Mouse (Mus musculus): ENCODE results near the gene Trim7.
"Not testable (repeated sequence)": the region's sequence is repeated elsewhere in the genome, so short reads cannot be mapped to it uniquely, and the experiment has no call there.

Gene Trim7

GRCm38 (mm10) chr11:48825979-48826751, at the start of gene Trim7, which contains the start of gene Gm12184:
Trim7 (plus strand) TSS chr11:48826140.
Gm12184 (minus strand) TSS chr11:48826655.
- DNase-seq (ENCODE audit: low spot score in 2 of 2), result peak in 1 of 2 experiments; percentile 23

GRCm38 (mm10) chr11:48776664-48777063, 49.3 kb upstream of the Trim7 start:
- DNase-seq (ENCODE audit: low spot score in 2 of 2), result peak; percentile 50 to 62

- no peak for DNase-seq (ENCODE audit: low spot score in 2 of 2)
These were observed 48.6 kb upstream of the Trim7 start for GRCm38 (mm10) chr11:48777303-48777702.

GRCm38 (mm10) chr11:48779450-48779849, 46.5 kb upstream of the Trim7 start:
- DNase-seq (ENCODE audit: low spot score in 2 of 2), result peak; percentile 33 to 47

- no peak for DNase-seq (ENCODE audit: low spot score in 2 of 2)
These were observed 43.7 kb upstream of the Trim7 start for GRCm38 (mm10) chr11:48782243-48782642.

- peak; percentile 86 to 89 for DNase-seq (ENCODE audit: low spot score in 2 of 2)
These were observed 38.3 kb upstream of the Trim7 start for GRCm38 (mm10) chr11:48787455-48788211.

GRCm38 (mm10) chr11:48788311-48789089, 37.4 kb upstream of the Trim7 start:
- DNase-seq (ENCODE audit: low spot score in 2 of 2), result peak; percentile 72 to 82

- no peak for DNase-seq (ENCODE audit: low spot score in 2 of 2)
These were observed 36.7 kb upstream of the Trim7 start for GRCm38 (mm10) chr11:48789215-48789614.

GRCm38 (mm10) chr11:48789973-48790823, 35.7 kb upstream of the Trim7 start:
- peak; percentile 70 to 81 for DNase-seq (ENCODE audit: low spot score in 2 of 2)

GRCm38 (mm10) chr11:48790946-48791345, 35.0 kb upstream of the Trim7 start:
- no peak for DNase-seq (ENCODE audit: low spot score in 2 of 2)

- DNase-seq (ENCODE audit: low spot score in 2 of 2), result not testable (repeated sequence)
These were observed 34.0 kb upstream of the Trim7 start for GRCm38 (mm10) chr11:48791894-48792293.

- no peak for DNase-seq (ENCODE audit: low spot score in 2 of 2)
These were observed 32.8 kb upstream of the Trim7 start for GRCm38 (mm10) chr11:48793184-48793583.

- peak in 1 of 2 experiments; percentile 48 for DNase-seq (ENCODE audit: low spot score in 2 of 2)
These were observed 30.7 kb upstream of the Trim7 start for GRCm38 (mm10) chr11:48795221-48795620.

- DNase-seq (ENCODE audit: low spot score in 2 of 2), result no peak
These were observed 29.6 kb upstream of the Trim7 start for GRCm38 (mm10) chr11:48796290-48796689.

GRCm38 (mm10) chr11:48797287-48797686, 28.7 kb upstream of the Trim7 start:
- no peak for DNase-seq (ENCODE audit: low spot score in 2 of 2)

GRCm38 (mm10) chr11:48798308-48798707, 27.6 kb upstream of the Trim7 start:
- no peak for DNase-seq (ENCODE audit: low spot score in 2 of 2)

GRCm38 (mm10) chr11:48798984-48799920, 26.7 kb upstream of the Trim7 start:
- DNase-seq (ENCODE audit: low spot score in 2 of 2), result no peak

GRCm38 (mm10) chr11:48799921-48800701, 25.8 kb upstream of the Trim7 start, which contains the start of gene Rack1:
Rack1 (plus strand) TSS chr11:48800332.
- DNase-seq (ENCODE audit: low spot score in 2 of 2), result peak; percentile 88 to 89

Data from natural killer cell, adult 2 months (primary cell).